In genomic region chr2:178277206-178277605, GRCm38 (mm10) we compare ENCODE assay signal across 8 mouse cellular contexts.
DNase-seq lines count a peak whose midpoint lies in the region; ATAC-seq and TF ChIP-seq lines count a peak whose summit lies in the region.

No protein-coding gene starts in this region.

- H3K9me3 ChIP-seq in forebrain, embryonic 14.5 days (replicated peaks; ENCODE audit: control insufficient read depth, low read length): no peaks in the 10 kb centered on the region
- no peaks in the 10 kb centered on the region for H3K9me3 ChIP-seq in forebrain, embryonic 12.5 days
- no peaks in the 10 kb centered on the region for H3K9me3 ChIP-seq in limb, embryonic 14.5 days (ENCODE audit: control insufficient read depth, low read length)
- no peaks in the 10 kb centered on the region for H3K9me3 ChIP-seq in stomach, embryonic 15.5 days

- no peaks in the 10 kb centered on the region for H3K27me3 ChIP-seq in forebrain, embryonic 14.5 days (replicated peaks; ENCODE audit: control insufficient read depth, insufficient read depth, low read length)
- H3K27me3 ChIP-seq in forebrain, embryonic 12.5 days: no peaks in the 10 kb centered on the region
- H3K27me3 ChIP-seq in limb, embryonic 14.5 days (ENCODE audit: control insufficient read depth, insufficient read depth, low read length): no peaks in the 10 kb centered on the region
- no peaks in the 10 kb centered on the region for H3K27me3 ChIP-seq in stomach, embryonic 15.5 days (replicated peaks)

- no peak overlapping the region for H3K9ac ChIP-seq in forebrain, embryonic 14.5 days (ENCODE audit: low read length)
- H3K9ac ChIP-seq in forebrain, embryonic 12.5 days: no peak overlapping the region
- H3K9ac ChIP-seq in limb, embryonic 14.5 days (ENCODE audit: low read depth, low read length, severe bottlenecking): no peak overlapping the region
- H3K9ac ChIP-seq in stomach, embryonic 15.5 days: no peak overlapping the region

- no peak for ATAC-seq in forebrain, embryonic 14.5 days
- ATAC-seq in forebrain, embryonic 12.5 days (ENCODE audit: low FRiP score): no peak
- ATAC-seq in limb, embryonic 14.5 days (ENCODE audit: low FRiP score, low read depth): no peak
- ATAC-seq in stomach, embryonic 15.5 days (ENCODE audit: insufficient read depth, low FRiP score, low read depth): peak; percentile 49; the same call in 1 of the 2 replicates

- H3K27ac ChIP-seq in forebrain, embryonic 14.5 days (ENCODE audit: low read depth, low read length): no peak overlapping the region
- H3K27ac ChIP-seq in forebrain, embryonic 12.5 days: no peak overlapping the region
- H3K27ac ChIP-seq in limb, embryonic 14.5 days (replicated peaks; ENCODE audit: low read depth, low read length): no peak overlapping the region
- no peak overlapping the region for H3K27ac ChIP-seq in stomach, embryonic 15.5 days

- 14% methylated on average over 6 of the region's 6 CpGs for WGBS in forebrain, embryonic 14.5 days
- 15% methylated on average over 6 of the region's 6 CpGs for WGBS in forebrain, embryonic 12.5 days
- WGBS in limb, embryonic 14.5 days: 7% methylated on average over 6 of the region's 6 CpGs
- WGBS in stomach, embryonic 15.5 days: 4% methylated on average over 6 of the region's 6 CpGs

- no peak overlapping the region for H3K4me3 ChIP-seq in forebrain, embryonic 14.5 days (ENCODE audit: low read depth, low read length)
- H3K4me3 ChIP-seq in forebrain, embryonic 12.5 days (replicated peaks): no peak overlapping the region
- no peak overlapping the region for H3K4me3 ChIP-seq in limb, embryonic 14.5 days (replicated peaks; ENCODE audit: low read length)
- H3K4me3 ChIP-seq in stomach, embryonic 15.5 days (replicated peaks): no peak overlapping the region

- no peak overlapping the region for H3K4me2 ChIP-seq in forebrain, embryonic 14.5 days (ENCODE audit: low read length)
- no peak overlapping the region for H3K4me2 ChIP-seq in forebrain, embryonic 12.5 days
- H3K4me2 ChIP-seq in limb, embryonic 14.5 days (replicated peaks; ENCODE audit: low read depth, low read length, severe bottlenecking): no peak overlapping the region
- no peak overlapping the region for H3K4me2 ChIP-seq in stomach, embryonic 15.5 days

- no peak for TF ChIP-seq POLR2A in limb, embryonic 14.5 days (IDR thresholded peaks at IDR 0.05; ENCODE audit: borderline replicate concordance, extremely low read depth, insufficient read depth, insufficient read length)

- peak; percentile 40 for DNase-seq in forebrain, embryonic 14.5 days (ENCODE audit: low spot score)
- peak; percentile 88 for DNase-seq in adrenal gland, postnatal 10 days
- DNase-seq in heart, postnatal 10 days: peak; percentile 85 to 88
- DNase-seq in limb, embryonic 14.5 days (ENCODE audit: low spot score): peak; percentile 90
- no peak for DNase-seq in layer of hippocampus, adult 11-12 months (ENCODE audit: low spot score)
- DNase-seq in cerebellum, postnatal 4 days (ENCODE audit: low spot score in 2 of 2): no peak

- intact Hi-C loops in heart, postnatal 10 days (cut with DNase I): no loop called here

- no peaks in the 10 kb centered on the region for H3K4me1 ChIP-seq in forebrain, embryonic 14.5 days (ENCODE audit: control insufficient read depth, insufficient read depth, low read length)
- no peaks in the 10 kb centered on the region; the same call in 1 of the 2 replicates for H3K4me1 ChIP-seq in forebrain, embryonic 12.5 days
- H3K4me1 ChIP-seq in limb, embryonic 14.5 days (ENCODE audit: control insufficient read depth, insufficient read depth, low read length): no peaks in the 10 kb centered on the region
- no peaks in the 10 kb centered on the region for H3K4me1 ChIP-seq in stomach, embryonic 15.5 days

- peaks cover 5% of the 10 kb centered on the region; the same call in 1 of the 2 replicates for H3K36me3 ChIP-seq in forebrain, embryonic 14.5 days (ENCODE audit: control insufficient read depth, insufficient read depth, low read length)
- H3K36me3 ChIP-seq in forebrain, embryonic 12.5 days (replicated peaks): no peaks in the 10 kb centered on the region; the same call in 1 of the 2 replicates
- no peaks in the 10 kb centered on the region for H3K36me3 ChIP-seq in limb, embryonic 14.5 days (ENCODE audit: control insufficient read depth, insufficient read depth, low read length)
- no peaks in the 10 kb centered on the region for H3K36me3 ChIP-seq in stomach, embryonic 15.5 days

Comparison
In these comparisons a context has a peak if more than half of its experiments do, and no peak if none do; other contexts are left out.
1. DNase-seq: peak in forebrain, embryonic 14.5 days (single experiment), adrenal gland, postnatal 10 days (single experiment), heart, postnatal 10 days (2 of 2) and limb, embryonic 14.5 days (single experiment); none in layer of hippocampus, adult 11-12 months (single experiment) and cerebellum, postnatal 4 days (0 of 2).